Mouse (Mus musculus) myocyte (in vitro differentiated cells): Measurements from ENCODE around the gene Dhrs4. TPM values are rescaled to one million over a fixed set of nuclear protein-coding genes. Genes with fewer than 3 reads are reported as not detected.

ENCODE experiments used
- H3K27me3 ChIP-seq: one replicate; pipeline ENCODE4 v1.6.1; 2011; ENCODE audit not compliant: control insufficient read depth, insufficient read depth, insufficient read length
- H3K36me3 ChIP-seq: one replicate; pipeline ENCODE4 v1.6.1; 2011; ENCODE audit not compliant: control insufficient read depth, insufficient read depth
- H3K4me2 ChIP-seq: one replicate; pipeline ENCODE4 v1.6.1; 2011; ENCODE audit warnings: low read depth, control low read depth
- H3K4me3 ChIP-seq: one replicate; pipeline ENCODE4 v1.5.1; 2011; ENCODE audit warnings: mild to moderate bottlenecking, control low read depth, moderate library complexity
- H3K79me2 ChIP-seq: one replicate; pipeline ENCODE4 v1.6.1; 2011; ENCODE audit not compliant: control insufficient read depth, insufficient read depth
- H3ac ChIP-seq: one replicate; pipeline ENCODE4 v1.6.1; 2011; ENCODE audit not compliant: control insufficient read depth, insufficient read length
- CEBPB ChIP-seq: IDR thresholded peaks from 2 replicates; pipeline ENCODE4 v1.6.1; 2011; ENCODE audit warnings: mild to moderate bottlenecking, moderate library complexity; ENCODE audit not compliant: poor library complexity, insufficient read depth, severe bottlenecking
- E2F4 ChIP-seq: IDR thresholded peaks from one replicate; pipeline ENCODE4 v1.6.1; 2011; ENCODE audit warnings: mild to moderate bottlenecking, control low read depth, moderate library complexity; ENCODE audit not compliant: insufficient read depth
- MAX ChIP-seq: IDR thresholded peaks from one replicate; pipeline ENCODE4 v1.6.1; 2011; ENCODE audit warnings: low read depth, mild to moderate bottlenecking, control low read depth
- MYOD1 ChIP-seq, 3 experiments: IDR thresholded peaks; one replicate each; pipeline ENCODE4 v1.6.1; 2011; ENCODE audit warnings: control low read depth in 2 of 3, low read depth in 2 of 3, mild to moderate bottlenecking in 2 of 3, moderate library complexity in 1 of 3; ENCODE audit not compliant: insufficient read length in 2 of 3, control insufficient read depth in 1 of 3
- MYOG ChIP-seq, 3 experiments: IDR thresholded peaks; one replicate each; pipeline ENCODE4 v1.6.1; 2011; ENCODE audit warnings: control low read depth in 2 of 3, low read depth in 2 of 3, mild to moderate bottlenecking in 2 of 3; ENCODE audit not compliant: insufficient read length in 2 of 3, control insufficient read depth in 1 of 3, insufficient read depth in 1 of 3
- POLR2A ChIP-seq: IDR thresholded peaks from one replicate; pipeline ENCODE4 v1.6.1; 2011; ENCODE audit warnings: low read depth, mild to moderate bottlenecking, control low read depth, moderate library complexity; ENCODE audit not compliant: insufficient read length
- POLR2AphosphoS2 ChIP-seq: IDR thresholded peaks from one replicate; pipeline ENCODE4 v1.6.1; 2011; ENCODE audit warnings: low read depth, control low read depth; ENCODE audit not compliant: insufficient read length
- REST ChIP-seq: IDR thresholded peaks from one replicate; pipeline ENCODE4 v1.6.1; 2011; ENCODE audit warnings: mild to moderate bottlenecking, control low read depth, moderate library complexity; ENCODE audit not compliant: insufficient read depth, insufficient read length
- SRF ChIP-seq: IDR thresholded peaks from one replicate; pipeline ENCODE4 v1.6.1; 2011; ENCODE audit warnings: low read depth; ENCODE audit not compliant: control insufficient read depth, insufficient read length
- TCF12 ChIP-seq: IDR thresholded peaks from one replicate; pipeline ENCODE4 v1.6.1; 2011; ENCODE audit warnings: mild to moderate bottlenecking, control low read depth; ENCODE audit not compliant: poor library complexity, insufficient read depth, severe bottlenecking
- TCF3 ChIP-seq: IDR thresholded peaks from one replicate; pipeline ENCODE4 v1.6.1; 2011; ENCODE audit warnings: low read depth, control low read depth; ENCODE audit not compliant: insufficient read length
- USF1 ChIP-seq: IDR thresholded peaks from one replicate; pipeline ENCODE4 v1.6.1; 2011; ENCODE audit warnings: low read depth, mild to moderate bottlenecking, control low read depth, moderate library complexity
- polyA plus RNA-seq: library from polyadenylated mRNA; unstranded; fragments of >200 nt; fragmentation: generic; extraction: Trizol; gene quantifications from one replicate; pipeline ENCODE4 v1.2.1, GENCODE M21; 2012; ENCODE audit warnings: missing spikeins

Gene Dhrs4
- polyA plus RNA-seq, 1 experiment, result 29.6 TPM

- Histone ChIP-seq H3K79me2 (no peaks in the 10 kb centered on the region), H3K27me3 (peaks cover 29% of the 10 kb centered on the region), H3ac (no peak overlapping the region), H3K4me3 (no peak overlapping the region), H3K4me2 (no peak overlapping the region), H3K36me3 (no peaks in the 10 kb centered on the region)
- no peak for TF ChIP-seq TCF12
- TF ChIP-seq MAX, result no peak
- no peak for TF ChIP-seq MYOD1 (IDR thresholded peaks at IDR 0.05; ENCODE audit: control insufficient read depth in 1 of 3, insufficient read length in 2 of 3, low read depth in 2 of 3)
- TF ChIP-seq POLR2AphosphoS2, result no peak
- TF ChIP-seq SRF, result no peak
- no peak for TF ChIP-seq TCF3
- no peak for TF ChIP-seq USF1
- TF ChIP-seq CEBPB, result no peak
- no peak for TF ChIP-seq MYOG (IDR thresholded peaks at IDR 0.05; ENCODE audit: control insufficient read depth in 1 of 3, insufficient read depth in 1 of 3, insufficient read length in 2 of 3, low read depth in 2 of 3)
These were observed 40.3 kb upstream of the Dhrs4 start for GRCm38 (mm10) chr14:55438193-55438784.

DNA sequence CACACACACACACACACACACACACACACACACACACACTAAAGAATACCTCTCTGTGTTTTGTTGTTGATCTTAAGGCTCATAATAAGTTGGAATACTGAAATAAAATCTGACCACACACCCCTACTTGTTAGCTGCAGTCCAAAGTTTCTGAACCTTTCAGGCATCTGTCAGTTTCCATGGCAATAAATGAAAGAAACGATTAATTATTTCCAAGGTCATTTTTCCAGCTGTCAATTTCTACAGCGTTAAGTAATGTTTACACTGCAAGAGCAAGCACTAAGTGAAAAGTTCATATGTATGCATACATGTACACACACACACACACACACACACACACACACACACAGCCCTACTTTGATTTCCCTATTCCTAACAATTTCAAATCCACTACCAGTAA, 20.9 kb upstream of the Dhrs4 start:
- Histone ChIP-seq H3K27me3 (peaks cover 22% of the 10 kb centered on the region), H3ac (no peak overlapping the region), H3K79me2 (no peaks in the 10 kb centered on the region), H3K36me3 (no peaks in the 10 kb centered on the region), H3K4me3 (no peak overlapping the region), H3K4me2 (no peak overlapping the region)
- no peak for TF ChIP-seq SRF
- no peak for TF ChIP-seq TCF12
- no peak for TF ChIP-seq MYOD1 (IDR thresholded peaks at IDR 0.05; ENCODE audit: control insufficient read depth in 1 of 3, insufficient read length in 2 of 3, low read depth in 2 of 3)

- TF ChIP-seq SRF, result no peak
- TF ChIP-seq MAX, result no peak
- no peak for TF ChIP-seq USF1
- TF ChIP-seq REST, result no peak
- no peak for TF ChIP-seq MYOD1 (IDR thresholded peaks at IDR 0.05; ENCODE audit: control insufficient read depth in 1 of 3, insufficient read length in 2 of 3, low read depth in 2 of 3)
- no peak for TF ChIP-seq TCF12
- TF ChIP-seq POLR2AphosphoS2, result no peak
- no peak for TF ChIP-seq E2F4
- TF ChIP-seq MYOG (IDR thresholded peaks at IDR 0.05; ENCODE audit: control insufficient read depth in 1 of 3, insufficient read depth in 1 of 3, insufficient read length in 2 of 3, low read depth in 2 of 3), result no peak
- TF ChIP-seq CEBPB, result no peak
- no peak for TF ChIP-seq POLR2A
- no peak for TF ChIP-seq TCF3
- Histone ChIP-seq H3K27me3 (peaks cover 28% of the 10 kb centered on the region), H3K4me3 (no peak overlapping the region), H3K79me2 (no peaks in the 10 kb centered on the region), H3ac (no peak overlapping the region), H3K4me2 (no peak overlapping the region), H3K36me3 (no peaks in the 10 kb centered on the region)
These were observed 20.3 kb upstream of the Dhrs4 start for GRCm38 (mm10) chr14:55458273-55458672.

- Histone ChIP-seq H3K79me2 (no peaks in the 10 kb centered on the region), H3K27me3 (peaks cover 30% of the 10 kb centered on the region), H3ac (no peak overlapping the region), H3K4me3 (no peak overlapping the region), H3K4me2 (no peak overlapping the region), H3K36me3 (no peaks in the 10 kb centered on the region)
- TF ChIP-seq POLR2A (no peak), CEBPB (no peak), SRF (no peak), MYOD1 (IDR thresholded peaks at IDR 0.05; ENCODE audit: control insufficient read depth in 1 of 3, insufficient read length in 2 of 3, low read depth in 2 of 3) (no peak), USF1 (no peak), REST (no peak), TCF3 (no peak), TCF12 (no peak), E2F4 (no peak), POLR2AphosphoS2 (no peak), MYOG (IDR thresholded peaks at IDR 0.05; ENCODE audit: control insufficient read depth in 1 of 3, insufficient read depth in 1 of 3, insufficient read length in 2 of 3, low read depth in 2 of 3) (no peak), MAX (no peak)
These were observed 19.8 kb upstream of the Dhrs4 start for GRCm38 (mm10) chr14:55458761-55459160.

DNA sequence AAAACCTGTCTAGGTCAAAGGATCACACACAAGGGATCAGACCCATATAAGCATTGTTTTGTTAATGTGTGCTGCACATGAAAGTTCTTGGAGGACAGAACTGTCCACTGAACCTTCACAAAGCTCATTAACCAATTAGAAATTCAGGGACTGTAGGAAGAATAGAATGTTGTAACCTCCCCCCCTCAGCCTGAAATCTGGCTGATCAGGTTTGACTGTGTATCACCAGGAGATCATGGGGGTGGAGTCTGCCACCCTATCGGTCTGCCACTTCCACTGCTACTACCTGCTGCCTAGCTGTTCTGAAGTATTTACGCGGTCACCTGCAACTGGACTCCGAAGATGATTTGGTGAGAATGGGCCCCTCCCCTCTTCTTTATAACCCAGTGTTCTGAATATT, 18.8 kb upstream of the Dhrs4 start:
- Histone ChIP-seq H3ac (no peak overlapping the region), H3K4me3 (no peak overlapping the region), H3K36me3 (no peaks in the 10 kb centered on the region), H3K79me2 (no peaks in the 10 kb centered on the region), H3K4me2 (no peak overlapping the region), H3K27me3 (peaks cover 40% of the 10 kb centered on the region)
- TF ChIP-seq POLR2A (no peak), USF1 (no peak), TCF3 (no peak), MYOG (IDR thresholded peaks at IDR 0.05; ENCODE audit: control insufficient read depth in 1 of 3, insufficient read depth in 1 of 3, insufficient read length in 2 of 3, low read depth in 2 of 3) (no peak), E2F4 (no peak), CEBPB (no peak), POLR2AphosphoS2 (no peak), TCF12 (no peak), SRF (no peak), MAX (no peak), REST (no peak), MYOD1 (IDR thresholded peaks at IDR 0.05; ENCODE audit: control insufficient read depth in 1 of 3, insufficient read length in 2 of 3, low read depth in 2 of 3) (no peak)
